Mouse (Mus musculus) limb, embryonic 10.5 days (tissue): ENCODE results near the gene Fam69a. TPM values are rescaled to one million over a fixed set of nuclear protein-coding genes. Genes with fewer than 3 reads are reported as not detected.
"Not testable (repeated sequence)": the region's sequence is repeated elsewhere in the genome, so short reads cannot be mapped to it uniquely, and the experiment has no call there.

Experiments
- DNase-seq: peaks from one replicate; pipeline ENCODE4 v3.0.0-alpha.2; 2017; ENCODE audit warnings: low spot score
- H3K27ac ChIP-seq: fragments of 300-500 bp; sonication (generic); 2 replicates; pipeline ENCODE4 v1.5.1; 2016; ENCODE audit warnings: mild to moderate bottlenecking
- H3K27me3 ChIP-seq: fragments of 300-500 bp; sonication (generic); 2 replicates; pipeline ENCODE4 v1.6.1; 2016; ENCODE audit warnings: low read depth, mild to moderate bottlenecking; ENCODE audit not compliant: poor library complexity, severe bottlenecking
- H3K36me3 ChIP-seq: fragments of 300-500 bp; sonication (generic); 2 replicates; pipeline ENCODE4 v1.6.1; 2016; ENCODE audit warnings: mild to moderate bottlenecking, moderate library complexity
- H3K4me1 ChIP-seq: fragments of 300-500 bp; sonication (generic); 2 replicates; pipeline ENCODE4 v1.6.1; 2016
- H3K4me3 ChIP-seq: fragments of 300-500 bp; sonication (generic); 2 replicates; pipeline ENCODE4 v1.5.1; 2016; ENCODE audit warnings: mild to moderate bottlenecking, moderate library complexity
- H3K9me3 ChIP-seq: fragments of 300-500 bp; sonication (generic); replicated peaks from 2 replicates; pipeline ENCODE4 v1.6.1; 2016; ENCODE audit warnings: mild to moderate bottlenecking
- WGBS: fragments of 180-500 bp; shearing (Covaris S2); methylation state at CpG from one replicate; pipeline ENCODE4 v1.1.7; 2016; 5-methylcytosine and 5-hydroxymethylcytosine counted together
- polyA plus RNA-seq: library from polyadenylated mRNA; unstranded; fragments of >200 nt; fragmentation: Nextera tagmentation; extraction: Ambion mirVana; gene quantifications from 2 replicates; pipeline ENCODE4 v1.2.1, GENCODE M21; 2016

Gene Fam69a
- polyA plus RNA-seq, 1 experiment from 2014 or later, result 15.8 TPM

GRCm38 (mm10) chr5:107973310-107973709, 13.6 kb downstream of the Fam69a start:
- Histone ChIP-seq H3K27ac (0 out of 2 replicates have a peak overlapping the region, but pooled peaks have one; percentile 17), H3K9me3 (no peaks in the 10 kb centered on the region), H3K4me3 (no peak overlapping the region), H3K36me3 (no peaks in the 10 kb centered on the region), H3K4me1 (peaks cover 15% of the 10 kb centered on the region), H3K27me3 (no peaks in the 10 kb centered on the region)
- 67% methylated on average over 2 of the region's 2 CpGs for WGBS
- no peak for DNase-seq

GRCm38 (mm10) chr5:107972444-107973272, 14.2 kb downstream of the Fam69a start:
- Histone ChIP-seq H3K9me3 (no peaks in the 10 kb centered on the region), H3K27me3 (no peaks in the 10 kb centered on the region), H3K4me3 (no peak overlapping the region), H3K36me3 (no peaks in the 10 kb centered on the region), H3K27ac (no peak overlapping the region), H3K4me1 (peaks cover 8% of the 10 kb centered on the region)
- 65% methylated on average over 13 of the region's 13 CpGs for WGBS
- no peak for DNase-seq

- DNase-seq, result no peak
- no peaks in the 10 kb centered on the region for H3K36me3 ChIP-seq
- no peaks in the 10 kb centered on the region for H3K27me3 ChIP-seq
- 89% methylated on average over 4 of the region's 4 CpGs for WGBS
- no peaks in the 10 kb centered on the region for H3K9me3 ChIP-seq
- H3K4me1 ChIP-seq, result peaks cover 6% of the 10 kb centered on the region
- no peak overlapping the region for H3K27ac ChIP-seq
- no peak overlapping the region for H3K4me3 ChIP-seq
Measured at GRCm38 (mm10) chr5:107971069-107971468, 15.8 kb downstream of the Fam69a start.

- 87% methylated on average over 1 of the region's 1 CpGs for WGBS
- not testable (repeated sequence) for H3K9me3 ChIP-seq, H3K27ac ChIP-seq, H3K4me1 ChIP-seq, H3K4me3 ChIP-seq, DNase-seq, H3K27me3 ChIP-seq, H3K36me3 ChIP-seq
Measured at GRCm38 (mm10) chr5:107969818-107970217, 17.1 kb downstream of the Fam69a start.

- 93% methylated on average over 3 of the region's 3 CpGs for WGBS
- Histone ChIP-seq H3K27me3 (no peaks in the 10 kb centered on the region), H3K4me1 (peaks cover under 1% of the 10 kb centered on the region; the same call in 1 of the 2 replicates), H3K36me3 (no peaks in the 10 kb centered on the region), H3K9me3 (no peaks in the 10 kb centered on the region), H3K27ac (no peak overlapping the region), H3K4me3 (no peak overlapping the region)
- no peak for DNase-seq
Measured at GRCm38 (mm10) chr5:107968079-107968478, 18.8 kb downstream of the Fam69a start.

GRCm38 (mm10) chr5:107966841-107967457, 19.9 kb downstream of the Fam69a start:
- H3K4me3 ChIP-seq, result no peak overlapping the region
- H3K9me3 ChIP-seq, result no peaks in the 10 kb centered on the region
- 78% methylated on average over 4 of the region's 4 CpGs for WGBS
- no peak for DNase-seq
- H3K4me1 ChIP-seq, result no peaks in the 10 kb centered on the region
- H3K27ac ChIP-seq, result no peak overlapping the region
- H3K27me3 ChIP-seq, result no peaks in the 10 kb centered on the region
- no peaks in the 10 kb centered on the region for H3K36me3 ChIP-seq

GRCm38 (mm10) chr5:107966156-107966555, 20.7 kb downstream of the Fam69a start:
- no peak for DNase-seq
- H3K36me3 ChIP-seq, result no peaks in the 10 kb centered on the region
- H3K27me3 ChIP-seq, result no peaks in the 10 kb centered on the region
- H3K4me1 ChIP-seq, result no peaks in the 10 kb centered on the region
- H3K9me3 ChIP-seq, result no peaks in the 10 kb centered on the region
- H3K4me3 ChIP-seq, result no peak overlapping the region
- H3K27ac ChIP-seq, result no peak overlapping the region
- 77% methylated on average over 3 of the region's 3 CpGs for WGBS

GRCm38 (mm10) chr5:107965355-107965991, 21.4 kb downstream of the Fam69a start:
- Histone ChIP-seq H3K9me3 (no peaks in the 10 kb centered on the region), H3K27me3 (no peaks in the 10 kb centered on the region), H3K36me3 (no peaks in the 10 kb centered on the region), H3K4me1 (no peaks in the 10 kb centered on the region), H3K4me3 (no peak overlapping the region), H3K27ac (no peak overlapping the region)
- DNase-seq, result no peak
- WGBS, result 75% methylated on average over 9 of the region's 9 CpGs

GRCm38 (mm10) chr5:107964031-107964758, 22.7 kb downstream of the Fam69a start:
- Histone ChIP-seq H3K4me3 (no peak overlapping the region), H3K4me1 (no peaks in the 10 kb centered on the region), H3K9me3 (no peaks in the 10 kb centered on the region), H3K27me3 (no peaks in the 10 kb centered on the region), H3K36me3 (no peaks in the 10 kb centered on the region), H3K27ac (no peak overlapping the region)
- DNase-seq, result no peak
- WGBS, result 87% methylated on average over 2 of the region's 2 CpGs

- Histone ChIP-seq H3K9me3 (no peaks in the 10 kb centered on the region), H3K4me3 (no peak overlapping the region), H3K27me3 (no peaks in the 10 kb centered on the region), H3K36me3 (no peaks in the 10 kb centered on the region), H3K27ac (no peak overlapping the region), H3K4me1 (no peaks in the 10 kb centered on the region)
- DNase-seq, result no peak
- 86% methylated on average over 16 of the region's 16 CpGs for WGBS
Measured at GRCm38 (mm10) chr5:107961438-107962251, 25.2 kb downstream of the Fam69a start.

GRCm38 (mm10) chr5:107960532-107961202, 26.2 kb downstream of the Fam69a start:
- Histone ChIP-seq H3K9me3 (no peaks in the 10 kb centered on the region), H3K4me1 (no peaks in the 10 kb centered on the region), H3K36me3 (no peaks in the 10 kb centered on the region), H3K4me3 (no peak overlapping the region), H3K27me3 (no peaks in the 10 kb centered on the region), H3K27ac (no peak overlapping the region)
- DNase-seq, result no peak
- 82% methylated on average over 14 of the region's 14 CpGs for WGBS
